Mouse (Mus musculus): ENCODE measurements at regions not wholly inside any gene's neighbourhood (a gene's known extent, or its start where the extent isn't known, plus 50 kb on each side); places are given as distances from the start of the nearest gene placed in this dataset.
A peak's percentile ranks its signal among the peaks of the same experiment; 100 is the strongest.

GRCm38 (mm10) chr13:107410267-107410666, 388.3 kb upstream of the Kif2a start:
- no peak for DNase-seq (ENCODE audit: inconsistent age in 2 of 2, low spot score in 1 of 2)

- no peak for DNase-seq (ENCODE audit: inconsistent age in 2 of 2, low spot score in 1 of 2)
Measured at GRCm38 (mm10) chr13:107407674-107408026, 385.7 kb upstream of the Kif2a start.

GRCm38 (mm10) chr13:107406977-107407673, 385.2 kb upstream of the Kif2a start:
- DNase-seq (ENCODE audit: inconsistent age in 2 of 2, low spot score in 1 of 2): peak; percentile 9 to 20

- DNase-seq (ENCODE audit: inconsistent age in 2 of 2, low spot score in 1 of 2): no peak
Measured at GRCm38 (mm10) chr13:107398621-107399363, 376.9 kb upstream of the Kif2a start.

- no peak for DNase-seq (ENCODE audit: inconsistent age in 2 of 2, low spot score in 1 of 2)
Measured at GRCm38 (mm10) chr13:107396036-107396435, 374.1 kb upstream of the Kif2a start.

- DNase-seq (ENCODE audit: inconsistent age in 2 of 2, low spot score in 1 of 2): no peak
Measured at GRCm38 (mm10) chr13:107394451-107394850, 372.5 kb upstream of the Kif2a start.

- DNase-seq (ENCODE audit: inconsistent age in 2 of 2, low spot score in 1 of 2): no peak
Measured at GRCm38 (mm10) chr13:107389535-107390150, 367.7 kb upstream of the Kif2a start.

GRCm38 (mm10) chr13:107389074-107389473, 367.1 kb upstream of the Kif2a start:
- DNase-seq (ENCODE audit: inconsistent age in 2 of 2, low spot score in 1 of 2): no peak

GRCm38 (mm10) chr13:107378076-107378475, 356.1 kb upstream of the Kif2a start:
- no peak for DNase-seq (ENCODE audit: inconsistent age in 2 of 2, low spot score in 1 of 2)

- DNase-seq (ENCODE audit: inconsistent age in 2 of 2, low spot score in 1 of 2): peak in 1 of 2 experiments; percentile 16
Measured at GRCm38 (mm10) chr13:107372666-107373065, 350.7 kb upstream of the Kif2a start.

GRCm38 (mm10) chr13:107371616-107372582, 350.0 kb upstream of the Kif2a start:
- DNase-seq (ENCODE audit: inconsistent age in 2 of 2, low spot score in 1 of 2): peak; percentile 76 to 97

- no peak for DNase-seq (ENCODE audit: inconsistent age in 2 of 2, low spot score in 1 of 2)
Measured at GRCm38 (mm10) chr13:107367639-107368038, 345.7 kb upstream of the Kif2a start.

- peak in 1 of 2 experiments; percentile 77 for DNase-seq (ENCODE audit: inconsistent age in 2 of 2, low spot score in 1 of 2)
Measured at GRCm38 (mm10) chr13:107365766-107366165, 343.8 kb upstream of the Kif2a start.

GRCm38 (mm10) chr13:107365241-107365640, 343.3 kb upstream of the Kif2a start:
- DNase-seq (ENCODE audit: inconsistent age in 2 of 2, low spot score in 1 of 2): no peak

GRCm38 (mm10) chr13:107362806-107363687, 341.1 kb upstream of the Kif2a start:
- peak; percentile 8 to 74 for DNase-seq (ENCODE audit: inconsistent age in 2 of 2, low spot score in 1 of 2)

GRCm38 (mm10) chr13:107340802-107341364, 319.0 kb upstream of the Kif2a start:
- peak in 1 of 2 experiments; percentile 16 for DNase-seq (ENCODE audit: inconsistent age in 2 of 2, low spot score in 1 of 2)

- peak in 1 of 2 experiments; percentile 13 for DNase-seq (ENCODE audit: inconsistent age in 2 of 2, low spot score in 1 of 2)
Measured at GRCm38 (mm10) chr13:107338111-107338510, 316.2 kb upstream of the Kif2a start.

GRCm38 (mm10) chr13:107337111-107337510, 315.2 kb upstream of the Kif2a start:
- DNase-seq (ENCODE audit: inconsistent age in 2 of 2, low spot score in 1 of 2): peak in 1 of 2 experiments; percentile 13

GRCm38 (mm10) chr13:107329348-107329747, 307.4 kb upstream of the Kif2a start:
- no peak for DNase-seq (ENCODE audit: inconsistent age in 2 of 2, low spot score in 1 of 2)

Data from adrenal gland, adult (tissue).